Mouse (Mus musculus) embryonic facial prominence, embryonic 11.5 days (tissue): ENCODE data around the gene Heatr3. TPM values are rescaled to one million over a fixed set of nuclear protein-coding genes. Genes with fewer than 3 reads are reported as not detected.

Experiments
- ATAC-seq: fragments of 200-750 bp; cut with Nextera tagmentation; replicated peaks from 2 replicates; pipeline ENCODE4 v1.8.0; 2017; ENCODE audit warnings: low read depth; ENCODE audit not compliant: insufficient number of reproducible peaks, low FRiP score, low TSS enrichment
- DNase-seq: peaks from one replicate; pipeline ENCODE4 v3.0.0-alpha.2; 2015; ENCODE audit warnings: low spot score
- H3K27ac ChIP-seq: fragments of 300-500 bp; sonication (generic); replicated peaks from 2 replicates; pipeline ENCODE4 v1.5.1; 2014; ENCODE audit warnings: mild to moderate bottlenecking, low read depth, low read length, control low read depth
- H3K27me3 ChIP-seq: fragments of 300-500 bp; sonication (generic); 2 replicates; pipeline ENCODE4 v1.6.1; 2014; ENCODE audit warnings: mild to moderate bottlenecking, low read length, moderate library complexity, mixed read lengths; ENCODE audit not compliant: control insufficient read depth, insufficient read depth
- H3K36me3 ChIP-seq: fragments of 300-500 bp; sonication (generic); replicated peaks from 2 replicates; pipeline ENCODE4 v1.6.1; 2014; ENCODE audit warnings: low read depth, mild to moderate bottlenecking, low read length, moderate library complexity, mixed read lengths; ENCODE audit not compliant: control insufficient read depth, insufficient read depth
- H3K4me1 ChIP-seq: fragments of 300-500 bp; sonication (generic); 2 replicates; pipeline ENCODE4 v1.6.1; 2014; ENCODE audit warnings: low read length, mixed read lengths; ENCODE audit not compliant: control insufficient read depth, insufficient read depth
- H3K4me2 ChIP-seq: fragments of 300-500 bp; sonication (generic); 2 replicates; pipeline ENCODE4 v1.6.1; 2014; ENCODE audit warnings: low read depth, mild to moderate bottlenecking, control low read depth, low read length, moderate library complexity
- H3K4me3 ChIP-seq: fragments of 300-500 bp; sonication (generic); 2 replicates; pipeline ENCODE4 v1.5.1; 2014; ENCODE audit warnings: low read depth, low read length, control low read depth
- H3K9ac ChIP-seq: fragments of 300-500 bp; sonication (generic); replicated peaks from 2 replicates; pipeline ENCODE4 v1.6.1; 2014; ENCODE audit warnings: mild to moderate bottlenecking, control low read depth, low read length
- H3K9me3 ChIP-seq: fragments of 300-500 bp; sonication (generic); replicated peaks from 2 replicates; pipeline ENCODE4 v1.6.1; 2016; ENCODE audit warnings: mild to moderate bottlenecking, low read length, inconsistent platforms, mixed read lengths; ENCODE audit not compliant: control insufficient read depth
- WGBS: fragments of 180-500 bp; shearing (Covaris S2); extraction: QIAGEN DNeasy Blood & Tissue Kit; methylation state at CpG from one replicate; pipeline ENCODE4 v1.1.7; 2014; 5-methylcytosine and 5-hydroxymethylcytosine counted together
- polyA plus RNA-seq: library from polyadenylated mRNA; unstranded; fragments of >200 nt; fragmentation: Nextera tagmentation; extraction: Ambion mirVana; gene quantifications from 2 replicates; pipeline ENCODE4 v1.2.1, GENCODE M21; 2014

Heatr3 gene
- polyA plus RNA-seq, 1 experiment from 2014 or later: 55.7 TPM

GRCm38 (mm10) chr8:88119076-88119475 is 18.6 kb upstream of the Heatr3 start:
- Histone ChIP-seq H3K4me2 (peak overlapping the region; percentile 63), H3K4me3 (peak overlapping the region; percentile 87), H3K4me1 (no peaks in the 10 kb centered on the region), H3K9ac (peak overlapping the region; percentile 93), H3K36me3 (peaks cover 2% of the 10 kb centered on the region; the same call in 1 of the 2 replicates), H3K27ac (no peak overlapping the region), H3K9me3 (no peaks in the 10 kb centered on the region), H3K27me3 (no peaks in the 10 kb centered on the region)
- no peak for ATAC-seq
- WGBS: under 1% methylated on average over 11 of the region's 11 CpGs
- no peak for DNase-seq

GRCm38 (mm10) chr8:88124850-88125249 is 12.8 kb upstream of the Heatr3 start:
- H3K4me3 ChIP-seq: no peak overlapping the region
- ATAC-seq (no peak), DNase-seq (no peak)
- no peaks in the 10 kb centered on the region for H3K9me3 ChIP-seq
- no peaks in the 10 kb centered on the region for H3K27me3 ChIP-seq
- H3K36me3 ChIP-seq: peaks cover 2% of the 10 kb centered on the region
- 87% methylated on average over 2 of the region's 2 CpGs for WGBS
- H3K4me1 ChIP-seq: no peaks in the 10 kb centered on the region
- H3K27ac ChIP-seq: no peak overlapping the region
- no peak overlapping the region for H3K4me2 ChIP-seq
- no peak overlapping the region for H3K9ac ChIP-seq

GRCm38 (mm10) chr8:88129397-88129796 is 8.3 kb upstream of the Heatr3 start:
- Histone ChIP-seq H3K27ac (no peak overlapping the region), H3K4me3 (no peak overlapping the region), H3K4me2 (no peak overlapping the region), H3K9me3 (no peaks in the 10 kb centered on the region), H3K4me1 (no peaks in the 10 kb centered on the region), H3K9ac (no peak overlapping the region), H3K27me3 (no peaks in the 10 kb centered on the region), H3K36me3 (peaks cover 5% of the 10 kb centered on the region)
- WGBS: 96% methylated on average over 4 of the region's 4 CpGs
- no peak for DNase-seq
- ATAC-seq: no peak

- ATAC-seq (0 out of 2 replicates have a peak, but pooled peaks have one; percentile 39), DNase-seq (peak; percentile 35)
- Histone ChIP-seq H3K9ac (no peak overlapping the region), H3K9me3 (no peaks in the 10 kb centered on the region), H3K27ac (no peak overlapping the region), H3K36me3 (peaks cover 7% of the 10 kb centered on the region), H3K4me2 (no peak overlapping the region), H3K27me3 (no peaks in the 10 kb centered on the region), H3K4me3 (no peak overlapping the region), H3K4me1 (no peaks in the 10 kb centered on the region)
- 39% methylated on average over 7 of the region's 7 CpGs for WGBS
These were observed 6.8 kb upstream of the Heatr3 start for GRCm38 (mm10) chr8:88130754-88131317.

GRCm38 (mm10) chr8:88139256-88139655 is 1.6 kb downstream of the Heatr3 start:
- DNase-seq: no peak
- no peak for ATAC-seq
- H3K4me2 ChIP-seq: no peak overlapping the region
- no peak overlapping the region for H3K27ac ChIP-seq
- H3K9ac ChIP-seq: no peak overlapping the region
- H3K4me1 ChIP-seq: no peaks in the 10 kb centered on the region
- H3K36me3 ChIP-seq: peaks cover 11% of the 10 kb centered on the region
- H3K4me3 ChIP-seq: no peak overlapping the region
- no peaks in the 10 kb centered on the region for H3K27me3 ChIP-seq
- H3K9me3 ChIP-seq: no peaks in the 10 kb centered on the region
- WGBS: 93% methylated on average over 3 of the region's 3 CpGs

GRCm38 (mm10) chr8:88141629-88142028 is 4.0 kb downstream of the Heatr3 start:
- WGBS: 87% methylated on average over 3 of the region's 3 CpGs
- H3K36me3 ChIP-seq: peaks cover 9% of the 10 kb centered on the region

GRCm38 (mm10) chr8:88144041-88144440 is 6.4 kb downstream of the Heatr3 start:
- no peak for DNase-seq
- H3K4me3 ChIP-seq: no peak overlapping the region
- H3K27me3 ChIP-seq: no peaks in the 10 kb centered on the region
- H3K36me3 ChIP-seq: peaks cover 14% of the 10 kb centered on the region
- WGBS: 94% methylated on average over 5 of the region's 5 CpGs
- ATAC-seq: no peak
- H3K9ac ChIP-seq: no peak overlapping the region
- no peak overlapping the region for H3K27ac ChIP-seq
- H3K4me1 ChIP-seq: no peaks in the 10 kb centered on the region
- H3K9me3 ChIP-seq: no peaks in the 10 kb centered on the region
- H3K4me2 ChIP-seq: no peak overlapping the region

More at GRCm38 (mm10) chr8:88141629-88142028, 4.0 kb downstream of the Heatr3 start:
- Histone ChIP-seq H3K27ac (no peak overlapping the region), H3K4me1 (no peaks in the 10 kb centered on the region), H3K4me3 (no peak overlapping the region), H3K9ac (no peak overlapping the region), H3K4me2 (no peak overlapping the region), H3K27me3 (no peaks in the 10 kb centered on the region), H3K9me3 (no peaks in the 10 kb centered on the region)
- no peak for DNase-seq
- ATAC-seq: no peak

- no peak overlapping the region for H3K9ac ChIP-seq
- H3K4me3 ChIP-seq: no peak overlapping the region
- DNase-seq (no peak), ATAC-seq (no peak)
- WGBS: 92% methylated on average over 6 of the region's 6 CpGs
- peaks cover 6% of the 10 kb centered on the region for H3K36me3 ChIP-seq
- no peak overlapping the region for H3K4me2 ChIP-seq
- H3K9me3 ChIP-seq: no peaks in the 10 kb centered on the region
- H3K27ac ChIP-seq: no peak overlapping the region
- no peaks in the 10 kb centered on the region for H3K27me3 ChIP-seq
- H3K4me1 ChIP-seq: no peaks in the 10 kb centered on the region
These were observed 13.3 kb downstream of the Heatr3 start for GRCm38 (mm10) chr8:88150910-88151371.
